Mouse (Mus musculus) testis, adult 2 months (tissue): ENCODE measurements around the gene Maats1.
"Not testable (repeated sequence)": the region's sequence is repeated elsewhere in the genome, so short reads cannot be mapped to it uniquely, and the experiment has no call there.

ENCODE experiments used
- CTCF ChIP-seq: fragments of 200-500 bp; IDR thresholded peaks from 2 replicates; pipeline ENCODE4 v1.5.1; 2012; ENCODE audit warnings: low read depth, mild to moderate bottlenecking, inconsistent platforms, low read length, moderate library complexity; ENCODE audit not compliant: control insufficient read depth, insufficient read depth, insufficient replicate concordance
- POLR2A ChIP-seq: fragments of 200-500 bp; IDR thresholded peaks from 2 replicates; pipeline ENCODE4 v1.6.1; 2012; ENCODE audit warnings: low read depth, mild to moderate bottlenecking, inconsistent platforms, low read length, moderate library complexity; ENCODE audit not compliant: control insufficient read depth

GRCm38 (mm10) chr16:38338077-38338476 lies 3.9 kb downstream of the Maats1 start:
- not testable (repeated sequence) for TF ChIP-seq CTCF, POLR2A
